Mouse (Mus musculus) liver, embryonic 14.5 days (tissue): Measurements from ENCODE around the gene Mical2.
A peak's percentile ranks its signal among the peaks of the same experiment; 100 is the strongest.

Experiments used
- CTCF ChIP-seq: IDR thresholded peaks from 2 replicates; pipeline ENCODE4 v1.5.1; 2016; ENCODE audit warnings: antibody characterized with exemption, low read depth, control low read depth
- EP300 ChIP-seq: IDR thresholded peaks from 2 replicates; pipeline ENCODE4 v1.6.1; 2016; ENCODE audit warnings: antibody characterized with exemption, low read depth

- TF ChIP-seq CTCF (0 out of 2 replicates have a peak, but pooled peaks have one; percentile 10), EP300 (no peak)
Observed at GRCm38 (mm10) chr7:112228827-112229498, 3.3 kb downstream of the Mical2 start.
